Mouse (Mus musculus): Measurements from ENCODE around the gene Heatr6. TPM values are rescaled to one million over a fixed set of nuclear protein-coding genes. Genes with fewer than 3 reads are reported as not detected.

Gene Heatr6
- polyA plus RNA-seq, 1 experiment from 2014 or later: 18.5 TPM

GRCm38 (mm10) chr11:83832389-83832788, 78.9 kb downstream of the Heatr6 start:
- H3K9me3 ChIP-seq (replicated peaks; ENCODE audit: control insufficient read depth, low read length): no peaks in the 10 kb centered on the region
- H3K9ac ChIP-seq (ENCODE audit: low read length): no peak overlapping the region
- no peak overlapping the region for H3K4me3 ChIP-seq (replicated peaks; ENCODE audit: low read length)
- no peaks in the 10 kb centered on the region for H3K4me1 ChIP-seq (ENCODE audit: control insufficient read depth, insufficient read depth, low read length)
- H3K36me3 ChIP-seq (ENCODE audit: control insufficient read depth, insufficient read depth, low read length): no peaks in the 10 kb centered on the region
- ATAC-seq (ENCODE audit: insufficient read depth, low FRiP score): no peak
- no peak overlapping the region for H3K27ac ChIP-seq (ENCODE audit: low read length)
- WGBS: 45% methylated on average over 8 of the region's 8 CpGs
- H3K4me2 ChIP-seq (ENCODE audit: low read depth, low read length): no peak overlapping the region
- no peaks in the 10 kb centered on the region for H3K27me3 ChIP-seq (ENCODE audit: control insufficient read depth, insufficient read depth, low read length)

Other genes starting within 250 kb of the Heatr6 start
- gene Heatr9, start 231.5 kb upstream of the Heatr6 start, polyA plus RNA-seq (2015; fragmentation: Nextera tagmentation; extraction: Ambion mirVana): not detected in 2 replicates
- 1.00 and 1.0 TPM in 2 replicates for gene Ccl5, start 223.2 kb upstream of the Heatr6 start, polyA plus RNA-seq (2015; fragmentation: Nextera tagmentation; extraction: Ambion mirVana)
- 11.4 and 15.9 TPM in 2 replicates for gene Ccl9, start 175.1 kb upstream of the Heatr6 start, polyA plus RNA-seq (2015; fragmentation: Nextera tagmentation; extraction: Ambion mirVana)
- 9.8 and 15.6 TPM in 2 replicates for gene Ccl6, start 160.6 kb upstream of the Heatr6 start, polyA plus RNA-seq (2015; fragmentation: Nextera tagmentation; extraction: Ambion mirVana)
- gene Rpl9-ps1, start 108.1 kb upstream of the Heatr6 start, polyA plus RNA-seq (2015; fragmentation: Nextera tagmentation; extraction: Ambion mirVana): not detected in 2 replicates
- gene Ccl3, start 104.3 kb upstream of the Heatr6 start, polyA plus RNA-seq (2015; fragmentation: Nextera tagmentation; extraction: Ambion mirVana): 0.62 and 0.84 TPM in 2 replicates
- gene Ccl4, start 91.1 kb upstream of the Heatr6 start, polyA plus RNA-seq (2015; fragmentation: Nextera tagmentation; extraction: Ambion mirVana): 1.1 TPM in 1 of 2 replicates, not detected in the other
- 1.9 and 4.7 TPM in 2 replicates for gene Wfdc17, start 49.7 kb upstream of the Heatr6 start, polyA plus RNA-seq (2015; fragmentation: Nextera tagmentation; extraction: Ambion mirVana)
- 0.66 TPM in 1 of 2 replicates, not detected in the other for gene Wfdc18, start 44.7 kb upstream of the Heatr6 start, polyA plus RNA-seq (2015; fragmentation: Nextera tagmentation; extraction: Ambion mirVana)
- 5.6 and 11.0 TPM in 2 replicates for gene Wfdc21, start 6.8 kb upstream of the Heatr6 start, polyA plus RNA-seq (2015; fragmentation: Nextera tagmentation; extraction: Ambion mirVana)
- gene Hnf1b, start 96.4 kb downstream of the Heatr6 start, polyA plus RNA-seq (2015; fragmentation: Nextera tagmentation; extraction: Ambion mirVana): 5.6 and 6.9 TPM in 2 replicates
- gene Ddx52, start 188.4 kb downstream of the Heatr6 start, polyA plus RNA-seq (2015; fragmentation: Nextera tagmentation; extraction: Ambion mirVana): 24.0 and 27.4 TPM in 2 replicates
- gene Synrg, start 210.7 kb downstream of the Heatr6 start, polyA plus RNA-seq (2015; fragmentation: Nextera tagmentation; extraction: Ambion mirVana): 11.7 and 12.8 TPM in 2 replicates

Data from stomach, embryonic 16.5 days (tissue).